Mouse (Mus musculus) ES-Bruce4 (cell line): ENCODE data around the gene Ankmy1. TPM values are rescaled to one million over a fixed set of nuclear protein-coding genes. Genes with fewer than 3 reads are reported as not detected.

Experiments used
- H3K27ac ChIP-seq: 2 replicates; pipeline ENCODE4 v1.5.1; 2012; ENCODE audit warnings: low read length, inconsistent platforms; ENCODE audit not compliant: insufficient read depth
- H3K27me3 ChIP-seq: 2 replicates; pipeline ENCODE4 v1.6.1; 2012; ENCODE audit warnings: mild to moderate bottlenecking, low read length, inconsistent platforms; ENCODE audit not compliant: control insufficient read depth, poor library complexity, insufficient read depth, severe bottlenecking
- H3K36me3 ChIP-seq: 2 replicates; pipeline ENCODE4 v1.6.1; 2012; ENCODE audit warnings: inconsistent platforms, mild to moderate bottlenecking, low read length, moderate library complexity; ENCODE audit not compliant: control insufficient read depth, poor library complexity, insufficient read depth, severe bottlenecking
- H3K4me1 ChIP-seq: one replicate; pipeline ENCODE4 v1.8.1; 2011; ENCODE audit warnings: low read length; ENCODE audit not compliant: control insufficient read depth, insufficient read depth
- H3K4me3 ChIP-seq: 2 replicates; pipeline ENCODE4 v1.5.1; 2011; ENCODE audit warnings: low read depth, mild to moderate bottlenecking, low read length
- H3K9ac ChIP-seq: 2 replicates; pipeline ENCODE4 v1.6.1; 2012; ENCODE audit warnings: low read depth, mild to moderate bottlenecking, inconsistent platforms; ENCODE audit not compliant: poor library complexity, severe bottlenecking
- H3K9me3 ChIP-seq: replicated peaks from 2 replicates; pipeline ENCODE4 v1.6.1; 2012; ENCODE audit warnings: mild to moderate bottlenecking, low read length, inconsistent platforms; ENCODE audit not compliant: control insufficient read depth, poor library complexity, insufficient read depth, severe bottlenecking
- CTCF ChIP-seq: IDR thresholded peaks from one replicate; pipeline ENCODE4 v1.8.1; 2011; ENCODE audit warnings: low read depth, low read length
- EP300 ChIP-seq: IDR thresholded peaks from 2 replicates; pipeline ENCODE4 v1.6.1; 2011; ENCODE audit warnings: low read depth, low read length; ENCODE audit not compliant: insufficient read depth
- POLR2A ChIP-seq: IDR thresholded peaks from one replicate; pipeline ENCODE4 v1.8.1; 2011; ENCODE audit warnings: low read length; ENCODE audit not compliant: insufficient read depth
- polyA plus RNA-seq: library from polyadenylated mRNA; stranded (reverse); fragments of >200 nt; gene quantifications from 2 replicates; pipeline ENCODE4 v1.2.4, GENCODE M21; 2011; ENCODE audit warnings: low read depth; ENCODE audit not compliant: missing spikeins, insufficient read depth, insufficient read length

The Ankmy1 gene
- polyA plus RNA-seq, 1 experiment, result not detected

DNA sequence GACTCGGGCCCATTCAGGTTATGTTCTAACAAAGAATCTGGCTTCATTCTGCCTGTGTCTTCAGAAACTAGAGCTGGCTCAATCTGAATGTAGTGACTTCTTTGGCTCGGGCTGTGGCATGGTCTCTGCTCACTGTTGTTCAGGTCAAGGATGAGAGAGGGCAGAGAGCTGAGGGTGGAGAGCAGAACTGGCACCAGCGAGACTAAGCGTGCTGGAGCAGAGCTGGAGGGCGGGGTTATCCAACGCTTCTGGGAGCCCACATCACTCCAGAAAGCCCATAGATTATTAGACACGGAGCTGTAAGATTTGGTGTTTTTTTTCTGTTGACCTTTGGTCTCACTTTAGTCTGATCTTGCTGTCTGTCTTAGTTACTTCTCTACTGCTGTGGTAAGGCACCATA, 30.0 kb downstream of the Ankmy1 start:
- H3K27ac ChIP-seq, result no peak overlapping the region
- H3K36me3 ChIP-seq, result no peaks in the 10 kb centered on the region
- no peak overlapping the region for H3K4me3 ChIP-seq
- H3K4me1 ChIP-seq, result no peaks in the 10 kb centered on the region
- TF ChIP-seq EP300 (no peak), POLR2A (no peak), CTCF (no peak)
- H3K9ac ChIP-seq, result no peak overlapping the region
- no peaks in the 10 kb centered on the region for H3K27me3 ChIP-seq
- no peaks in the 10 kb centered on the region for H3K9me3 ChIP-seq

DNA sequence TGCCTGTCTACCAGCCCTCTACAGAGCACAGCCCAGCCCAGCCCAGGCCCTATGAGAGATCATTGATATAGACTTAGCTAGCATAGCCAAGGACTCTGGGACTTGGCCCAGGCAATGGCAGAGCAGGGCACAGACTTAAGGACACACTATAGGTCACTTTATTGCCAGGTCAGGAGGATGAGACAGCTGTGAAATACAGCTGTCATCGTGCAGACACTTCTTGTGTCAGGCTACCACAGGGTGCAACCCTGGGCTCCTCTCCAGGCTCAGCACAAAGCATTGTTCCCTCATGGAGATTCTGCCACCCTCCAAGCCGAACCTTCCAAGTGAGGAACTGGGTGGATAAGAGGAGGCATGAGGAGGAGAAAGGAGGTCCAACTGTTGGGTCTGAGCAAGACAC, 32.7 kb downstream of the Ankmy1 start:
- Histone ChIP-seq H3K4me1 (no peaks in the 10 kb centered on the region), H3K27ac (no peak overlapping the region), H3K27me3 (no peaks in the 10 kb centered on the region), H3K9ac (no peak overlapping the region), H3K4me3 (no peak overlapping the region), H3K9me3 (no peaks in the 10 kb centered on the region), H3K36me3 (no peaks in the 10 kb centered on the region)
- no peak for TF ChIP-seq EP300
- no peak for TF ChIP-seq POLR2A
- no peak for TF ChIP-seq CTCF

DNA sequence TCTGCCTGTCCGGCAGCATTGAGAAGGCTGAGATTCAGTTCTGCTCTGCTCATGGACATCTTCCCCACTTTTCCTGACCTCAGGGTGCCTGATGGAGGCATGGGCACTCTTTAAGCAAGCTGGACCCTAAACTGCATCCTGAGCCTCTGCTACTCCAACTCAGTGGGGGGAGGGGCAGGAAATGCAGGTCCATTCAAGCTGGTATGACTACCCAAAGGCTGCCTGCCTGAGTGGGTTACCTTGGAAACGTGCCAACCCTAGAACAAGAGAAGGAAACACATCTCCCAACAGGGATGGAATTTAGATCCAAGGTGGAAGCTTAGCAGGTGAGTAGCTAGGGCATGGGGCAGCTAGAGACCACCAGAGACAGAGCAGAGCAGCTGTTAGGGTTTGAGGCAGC, 36.5 kb downstream of the Ankmy1 start:
- no peaks in the 10 kb centered on the region for H3K27me3 ChIP-seq
- H3K4me1 ChIP-seq, result no peaks in the 10 kb centered on the region
- H3K27ac ChIP-seq, result no peak overlapping the region
- H3K9ac ChIP-seq, result no peak overlapping the region
- H3K9me3 ChIP-seq, result no peaks in the 10 kb centered on the region
- TF ChIP-seq EP300 (no peak), CTCF (no peak), POLR2A (no peak)
- no peak overlapping the region for H3K4me3 ChIP-seq
- H3K36me3 ChIP-seq, result no peaks in the 10 kb centered on the region

DNA sequence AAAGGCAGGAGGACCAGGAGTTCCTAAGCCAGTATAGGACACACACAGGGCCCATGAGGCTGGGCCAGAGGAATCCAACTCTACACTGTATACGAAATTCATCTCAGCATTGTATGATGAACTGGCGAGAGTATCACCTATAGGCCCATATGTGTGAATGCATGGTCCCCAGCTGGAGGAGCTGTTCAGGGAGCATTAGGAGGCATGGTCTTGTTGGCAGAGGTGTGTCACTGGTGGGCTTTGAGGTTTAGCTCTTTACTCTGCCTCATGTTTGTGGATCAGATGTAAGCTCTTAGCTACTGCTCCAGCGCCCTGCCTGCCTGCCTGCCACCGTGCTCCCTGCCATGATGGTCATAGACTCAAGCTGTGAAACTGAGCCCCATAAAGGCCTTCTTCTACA, 39.4 kb downstream of the Ankmy1 start:
- no peak overlapping the region for H3K9ac ChIP-seq
- TF ChIP-seq POLR2A, result no peak
- TF ChIP-seq CTCF, result no peak
- TF ChIP-seq EP300, result no peak
- H3K36me3 ChIP-seq, result no peaks in the 10 kb centered on the region
- no peaks in the 10 kb centered on the region for H3K4me1 ChIP-seq
- no peak overlapping the region for H3K27ac ChIP-seq
- H3K27me3 ChIP-seq, result no peaks in the 10 kb centered on the region
- no peaks in the 10 kb centered on the region for H3K9me3 ChIP-seq
- H3K4me3 ChIP-seq, result no peak overlapping the region

DNA sequence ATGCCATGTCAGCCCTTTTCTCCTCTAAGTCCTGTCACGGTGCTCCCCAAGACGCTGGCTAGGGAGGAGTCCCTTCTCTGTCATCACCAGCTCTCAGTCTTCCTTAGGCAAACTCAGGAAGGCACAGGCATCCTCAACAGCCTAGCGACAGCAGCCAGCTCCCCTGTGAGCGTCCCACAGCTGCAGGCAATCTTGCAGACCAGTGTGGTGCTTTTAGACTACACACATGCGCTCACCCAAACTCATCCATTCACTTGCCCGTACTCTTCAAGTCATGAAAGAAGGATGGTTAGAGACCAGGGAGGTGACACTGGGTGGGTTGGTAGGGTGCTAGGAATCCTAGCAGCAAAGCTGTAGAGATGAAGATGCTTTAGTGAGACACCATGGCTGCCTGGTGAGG, 41.2 kb downstream of the Ankmy1 start:
- Histone ChIP-seq H3K4me1 (no peaks in the 10 kb centered on the region), H3K36me3 (no peaks in the 10 kb centered on the region), H3K9me3 (no peaks in the 10 kb centered on the region), H3K27ac (no peak overlapping the region), H3K9ac (no peak overlapping the region), H3K4me3 (no peak overlapping the region), H3K27me3 (no peaks in the 10 kb centered on the region)
- TF ChIP-seq EP300 (no peak), POLR2A (no peak), CTCF (no peak)

DNA sequence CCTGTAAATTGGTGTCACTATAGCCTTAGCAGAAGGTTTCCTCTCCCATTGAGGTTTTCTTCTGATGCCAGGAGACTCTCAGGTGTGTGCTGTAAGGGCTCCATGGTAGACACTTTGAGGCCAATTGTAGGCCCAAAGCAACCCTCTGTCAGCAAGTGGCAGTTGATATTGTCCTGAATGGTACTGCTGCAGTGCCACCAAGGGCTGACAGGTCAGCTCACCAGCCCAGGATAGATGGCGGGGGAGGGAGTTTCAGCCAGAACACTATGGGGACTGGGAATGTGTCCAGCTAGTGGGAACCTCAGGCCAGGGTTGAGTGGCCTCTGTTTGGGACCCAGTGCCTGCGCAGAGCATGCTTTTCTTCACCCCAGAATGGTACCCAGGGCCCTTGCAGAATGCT, 50.3 kb downstream of the Ankmy1 start:
- Histone ChIP-seq H3K9me3 (no peaks in the 10 kb centered on the region), H3K4me1 (no peaks in the 10 kb centered on the region), H3K27ac (no peak overlapping the region), H3K4me3 (no peak overlapping the region), H3K27me3 (no peaks in the 10 kb centered on the region), H3K36me3 (no peaks in the 10 kb centered on the region), H3K9ac (no peak overlapping the region)
- TF ChIP-seq EP300 (no peak), POLR2A (no peak), CTCF (no peak)
